Mouse (Mus musculus): ENCODE measurements around the gene Pou3f1.

The Pou3f1 gene

GRCm38 (mm10) chr4:124656518-124656853 lies at the start of gene Pou3f1:
Gene Pou3f1, plus strand, starts transcription at chr4:124656807.
- no peak for DNase-seq (ENCODE audit: low spot score)

- DNase-seq (ENCODE audit: low spot score): no peak
Observed at GRCm38 (mm10) chr4:124607166-124607565, 49.4 kb upstream of the Pou3f1 start.

- no peak for DNase-seq (ENCODE audit: low spot score)
Observed at GRCm38 (mm10) chr4:124610066-124610465, 46.5 kb upstream of the Pou3f1 start.

- no peak for DNase-seq (ENCODE audit: low spot score)
Observed at GRCm38 (mm10) chr4:124610703-124611102, 45.9 kb upstream of the Pou3f1 start, which contains the start of gene 3100002H09Rik. Gene 3100002H09Rik, minus strand, starts transcription at chr4:124610803.

- DNase-seq (ENCODE audit: low spot score): no peak
Observed at GRCm38 (mm10) chr4:124611768-124612167, 44.8 kb upstream of the Pou3f1 start.

GRCm38 (mm10) chr4:124614189-124614588 lies 42.4 kb upstream of the Pou3f1 start:
- no peak for DNase-seq (ENCODE audit: low spot score)

GRCm38 (mm10) chr4:124615406-124615960 lies 41.1 kb upstream of the Pou3f1 start:
- DNase-seq (ENCODE audit: low spot score): no peak

- DNase-seq (ENCODE audit: low spot score): no peak
Observed at GRCm38 (mm10) chr4:124615986-124616385, 40.6 kb upstream of the Pou3f1 start.

GRCm38 (mm10) chr4:124616636-124617035 lies 40.0 kb upstream of the Pou3f1 start:
- DNase-seq (ENCODE audit: low spot score): no peak

- no peak for DNase-seq (ENCODE audit: low spot score)
Observed at GRCm38 (mm10) chr4:124618599-124618998, 38.0 kb upstream of the Pou3f1 start.

- DNase-seq (ENCODE audit: low spot score): no peak
Observed at GRCm38 (mm10) chr4:124621406-124621805, 35.2 kb upstream of the Pou3f1 start.

- DNase-seq (ENCODE audit: low spot score): no peak
Observed at GRCm38 (mm10) chr4:124622566-124622965, 34.0 kb upstream of the Pou3f1 start.

GRCm38 (mm10) chr4:124624111-124624581 lies 32.5 kb upstream of the Pou3f1 start:
- DNase-seq (ENCODE audit: low spot score): no peak

- no peak for DNase-seq (ENCODE audit: low spot score)
Observed at GRCm38 (mm10) chr4:124626836-124627235, 29.8 kb upstream of the Pou3f1 start.

- DNase-seq (ENCODE audit: low spot score): no peak
Observed at GRCm38 (mm10) chr4:124631456-124631855, 25.2 kb upstream of the Pou3f1 start.

- no peak for DNase-seq (ENCODE audit: low spot score)
Observed at GRCm38 (mm10) chr4:124632856-124633255, 23.8 kb upstream of the Pou3f1 start.

GRCm38 (mm10) chr4:124633281-124633680 lies 23.3 kb upstream of the Pou3f1 start:
- DNase-seq (ENCODE audit: low spot score): peak; percentile 23

- no peak for DNase-seq (ENCODE audit: low spot score)
Observed at GRCm38 (mm10) chr4:124639715-124640114, 16.9 kb upstream of the Pou3f1 start.

GRCm38 (mm10) chr4:124643859-124644258 lies 12.7 kb upstream of the Pou3f1 start:
- no peak for DNase-seq (ENCODE audit: low spot score)

- DNase-seq (ENCODE audit: low spot score): no peak
Observed at GRCm38 (mm10) chr4:124644974-124645433, 11.6 kb upstream of the Pou3f1 start.

- no peak for DNase-seq (ENCODE audit: low spot score)
Observed at GRCm38 (mm10) chr4:124646591-124646990, 10.0 kb upstream of the Pou3f1 start.

- DNase-seq (ENCODE audit: low spot score): no peak
Observed at GRCm38 (mm10) chr4:124647909-124648308, 8.7 kb upstream of the Pou3f1 start.

GRCm38 (mm10) chr4:124652886-124653285 lies 3.7 kb upstream of the Pou3f1 start:
- DNase-seq (ENCODE audit: low spot score): no peak
